Mouse (Mus musculus): ENCODE data around the gene Otud7b. TPM values are rescaled to one million over a fixed set of nuclear protein-coding genes. Genes with fewer than 3 reads are reported as not detected.

The Otud7b gene
- 11.7 and 13.6 TPM in 2 replicates for polyA plus RNA-seq (2015; fragmentation: Nextera tagmentation; extraction: Ambion mirVana)

GRCm38 (mm10) chr3:96104261-96105065, at the start of gene Otud7b:
Gene Otud7b, plus strand, starts transcription at chr3:96104527.

DNA sequence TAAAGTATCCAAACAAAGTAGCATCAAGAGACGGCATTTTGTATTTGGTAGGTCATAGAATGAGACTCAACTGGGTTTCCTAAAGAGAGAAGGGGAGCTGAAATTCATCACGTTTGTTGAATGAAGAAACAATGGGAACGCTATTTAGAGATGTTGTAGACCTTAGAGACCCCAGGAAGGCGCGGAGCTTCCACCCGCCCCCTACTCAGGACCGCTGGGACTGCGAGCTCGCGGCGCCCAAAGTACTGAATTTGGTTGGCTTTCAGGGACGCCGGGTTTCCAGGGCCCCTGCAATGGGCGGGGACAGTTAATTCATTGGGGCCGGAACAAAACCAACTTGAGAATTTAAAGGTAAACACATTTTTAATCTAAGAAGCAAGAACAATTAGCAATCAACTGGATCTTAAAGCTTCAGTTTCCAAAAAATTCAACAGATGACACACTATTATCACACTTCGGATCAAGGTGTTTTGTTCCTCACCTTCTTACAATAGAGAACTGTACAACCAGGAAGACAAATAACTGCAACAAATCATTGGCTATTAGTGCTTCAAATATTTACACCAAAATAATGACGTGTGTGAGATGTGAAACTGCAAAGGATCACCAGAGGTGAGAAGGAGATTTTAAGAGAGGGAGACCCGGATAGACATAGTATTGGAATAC, 46.0 kb upstream of the Otud7b start, which contains the start of gene Vps45:
Gene Vps45 (minus strand): TSS at position 236 of the 666 bp plus-strand sequence.

DNA sequence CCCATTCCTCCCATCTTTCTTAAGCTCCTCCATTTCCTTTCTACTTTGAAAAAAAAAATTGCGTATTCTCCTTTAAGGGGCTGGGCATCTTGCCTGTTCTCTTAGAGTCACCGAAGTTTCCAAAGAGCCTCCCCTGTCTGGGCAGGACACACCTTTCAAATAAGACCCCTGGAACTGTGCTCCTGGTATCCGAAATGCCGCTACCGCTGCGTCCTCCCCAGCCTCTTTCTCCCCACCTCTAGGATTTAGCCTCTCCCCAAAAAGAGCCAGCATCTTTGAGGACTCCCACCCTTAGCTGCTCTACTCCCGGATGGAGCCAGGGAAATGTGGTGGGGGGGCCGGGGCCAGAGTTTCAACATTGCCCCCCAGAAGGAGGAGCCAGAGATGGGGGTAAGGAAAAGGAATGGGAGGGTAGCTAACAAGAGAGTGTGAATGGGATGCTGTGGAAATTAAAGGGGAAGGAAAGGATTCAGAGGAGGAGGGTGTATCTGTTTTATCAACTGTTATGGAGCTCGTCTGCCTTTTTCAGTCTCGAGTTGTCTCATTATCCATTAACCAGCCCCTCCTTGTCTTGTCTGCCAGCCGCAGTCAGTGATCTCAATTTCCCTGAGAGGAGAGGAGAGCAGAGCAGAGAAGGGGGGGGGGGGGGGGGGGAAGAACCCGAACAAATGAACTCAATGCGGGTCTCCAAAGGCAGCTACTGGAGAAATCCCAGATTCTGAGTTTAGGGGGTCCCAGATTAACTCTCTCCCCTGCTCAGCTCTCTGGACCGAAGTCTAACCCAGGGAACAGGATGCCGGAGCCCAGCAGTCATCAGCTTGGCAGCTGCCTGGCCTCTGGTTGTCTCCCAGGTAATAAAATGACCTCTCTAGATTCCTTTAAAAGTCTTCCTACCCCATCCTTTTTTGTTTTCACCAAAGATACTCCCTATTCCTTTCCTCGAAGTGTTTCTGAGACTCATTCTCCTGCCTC, 57.8 kb downstream of the Otud7b start, which contains the start of gene Mtmr11:
Gene Mtmr11 (plus strand): TSS at position 136 of the 972 bp plus-strand sequence.

DNA sequence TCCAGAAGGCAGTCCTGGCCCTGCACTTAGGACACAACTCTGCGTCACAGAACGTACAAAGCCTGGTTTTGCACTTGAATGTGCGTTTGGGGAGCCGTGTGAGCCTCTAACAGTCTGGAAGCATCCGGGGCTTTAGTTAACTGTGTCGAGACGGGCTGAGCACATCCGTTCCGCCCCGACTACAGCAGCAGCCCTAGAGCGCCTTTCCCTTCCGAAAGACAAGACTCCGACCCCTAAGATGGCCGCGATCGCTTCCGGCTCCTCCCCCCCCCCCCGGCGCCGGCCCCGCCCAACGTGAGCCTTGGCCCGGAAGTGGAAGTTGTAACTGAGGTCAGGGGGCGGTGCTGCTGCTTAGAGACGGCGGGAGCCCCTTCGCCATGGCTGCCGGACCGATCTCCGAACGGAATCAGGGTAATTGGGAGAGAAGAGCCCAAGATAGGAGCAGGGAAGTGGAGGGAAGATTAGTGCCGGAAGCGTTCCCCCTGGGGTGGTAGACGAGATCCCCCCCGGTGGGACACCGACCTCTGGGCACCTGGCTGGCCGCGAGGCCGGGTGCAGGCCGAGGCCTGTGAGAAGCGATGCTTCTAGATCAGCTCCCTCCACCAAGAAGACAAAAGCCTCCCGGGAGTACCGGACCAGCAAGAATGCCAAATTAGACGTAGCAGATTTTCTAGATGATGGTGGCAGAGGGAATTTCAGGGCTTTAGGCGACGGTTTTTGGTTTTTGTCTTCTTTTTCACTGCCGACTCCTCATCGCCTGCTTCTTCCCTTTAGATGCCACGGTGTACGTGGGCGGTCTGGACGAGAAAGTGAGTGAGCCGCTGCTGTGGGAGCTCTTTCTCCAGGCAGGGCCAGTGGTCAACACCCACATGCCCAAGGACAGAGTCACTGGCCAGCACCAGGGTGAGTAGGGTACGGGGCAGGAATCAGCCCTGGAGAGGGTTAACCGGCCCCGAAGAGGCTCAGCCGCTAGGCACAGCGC, 68.2 kb downstream of the Otud7b start, which contains the start of gene Sf3b4:
Gene Sf3b4 (plus strand): TSS at position 136 of the 982 bp plus-strand sequence.

GRCm38 (mm10) chr3:96180727-96181477, 76.6 kb downstream of the Otud7b start, which contains the start of gene Sv2a:
Gene Sv2a, plus strand, starts transcription at chr3:96181151.

Other genes with a start within 250 kb of the Otud7b start
- gene Prpf3, start 248.6 kb upstream of the Otud7b start, polyA plus RNA-seq (2015; fragmentation: Nextera tagmentation; extraction: Ambion mirVana), result 25.4 and 27.7 TPM in 2 replicates
- 226 and 236 TPM in 2 replicates for gene Mrps21, start 233.0 kb upstream of the Otud7b start, polyA plus RNA-seq (2015; fragmentation: Nextera tagmentation; extraction: Ambion mirVana)
- gene Ciart, start 222.3 kb upstream of the Otud7b start, polyA plus RNA-seq (2015; fragmentation: Nextera tagmentation; extraction: Ambion mirVana), result 0.75 and 1.0 TPM in 2 replicates
- 18.9 and 21.4 TPM in 2 replicates for gene BC028528, start 212.5 kb upstream of the Otud7b start, polyA plus RNA-seq (2015; fragmentation: Nextera tagmentation; extraction: Ambion mirVana)
- 18.8 and 19.8 TPM in 2 replicates for gene Aph1a, start 210.6 kb upstream of the Otud7b start, polyA plus RNA-seq (2015; fragmentation: Nextera tagmentation; extraction: Ambion mirVana)
- gene Car14, start 199.8 kb upstream of the Otud7b start, polyA plus RNA-seq (2015; fragmentation: Nextera tagmentation; extraction: Ambion mirVana), result 0.22 and 0.42 TPM in 2 replicates
- 238 and 265 TPM in 2 replicates for gene Anp32e, start 175.3 kb upstream of the Otud7b start, polyA plus RNA-seq (2015; fragmentation: Nextera tagmentation; extraction: Ambion mirVana)
- gene Plekho1, start 108.5 kb upstream of the Otud7b start, polyA plus RNA-seq (2015; fragmentation: Nextera tagmentation; extraction: Ambion mirVana), result 16.2 and 21.1 TPM in 2 replicates
- 23.9 and 26.4 TPM in 2 replicates for gene Vps45, start 46.1 kb upstream of the Otud7b start, polyA plus RNA-seq (2015; fragmentation: Nextera tagmentation; extraction: Ambion mirVana)
- 3.3 and 5.4 TPM in 2 replicates for gene Mtmr11, start 57.5 kb downstream of the Otud7b start, polyA plus RNA-seq (2015; fragmentation: Nextera tagmentation; extraction: Ambion mirVana)
- 77.0 and 80.7 TPM in 2 replicates for gene Sf3b4, start 67.8 kb downstream of the Otud7b start, polyA plus RNA-seq (2015; fragmentation: Nextera tagmentation; extraction: Ambion mirVana)
- 0.94 and 1.4 TPM in 2 replicates for gene Sv2a, start 76.6 kb downstream of the Otud7b start, polyA plus RNA-seq (2015; fragmentation: Nextera tagmentation; extraction: Ambion mirVana)
- 63.3 and 67.3 TPM in 2 replicates for gene Bola1, start 115.2 kb downstream of the Otud7b start, polyA plus RNA-seq (2015; fragmentation: Nextera tagmentation; extraction: Ambion mirVana)
- 1.0 TPM in 1 of 2 replicates, not detected in the other for gene Hist2h2ab, start 115.3 kb downstream of the Otud7b start, polyA plus RNA-seq (2015; fragmentation: Nextera tagmentation; extraction: Ambion mirVana)
- 26.4 and 35.3 TPM in 2 replicates for gene Hist2h2ac, start 116.4 kb downstream of the Otud7b start, polyA plus RNA-seq (2015; fragmentation: Nextera tagmentation; extraction: Ambion mirVana)
- 5.3 and 7.1 TPM in 2 replicates for gene Hist2h2be, start 116.6 kb downstream of the Otud7b start, polyA plus RNA-seq (2015; fragmentation: Nextera tagmentation; extraction: Ambion mirVana)
- gene Hist2h3c2, start 134.6 kb downstream of the Otud7b start, polyA plus RNA-seq (2015; fragmentation: Nextera tagmentation; extraction: Ambion mirVana), result 23.0 and 25.0 TPM in 2 replicates
- gene Hist2h2aa2, start 135.7 kb downstream of the Otud7b start, polyA plus RNA-seq (2015; fragmentation: Nextera tagmentation; extraction: Ambion mirVana), result 186 and 191 TPM in 2 replicates
- gene Hist2h2aa1, start 141.0 kb downstream of the Otud7b start, polyA plus RNA-seq (2015; fragmentation: Nextera tagmentation; extraction: Ambion mirVana), result 81.9 and 88.4 TPM in 2 replicates
- gene Hist2h3c1, start 142.2 kb downstream of the Otud7b start, polyA plus RNA-seq (2015; fragmentation: Nextera tagmentation; extraction: Ambion mirVana), result 1.7 and 4.4 TPM in 2 replicates
- gene Hist2h4, start 158.8 kb downstream of the Otud7b start, polyA plus RNA-seq (2015; fragmentation: Nextera tagmentation; extraction: Ambion mirVana), result 105 and 133 TPM in 2 replicates
- gene Hist2h3b, start 164.1 kb downstream of the Otud7b start, polyA plus RNA-seq (2015; fragmentation: Nextera tagmentation; extraction: Ambion mirVana), result 216 and 277 TPM in 2 replicates
- gene Hist2h2bb, start 165.2 kb downstream of the Otud7b start, polyA plus RNA-seq (2015; fragmentation: Nextera tagmentation; extraction: Ambion mirVana), result 27.1 and 37.8 TPM in 2 replicates
- gene Fcgr1, start 189.4 kb downstream of the Otud7b start, polyA plus RNA-seq (2015; fragmentation: Nextera tagmentation; extraction: Ambion mirVana), result 4.8 and 7.0 TPM in 2 replicates

Data from spleen, postnatal 0 days (tissue).